Mouse (Mus musculus) E14TG2a.4 (cell line): ENCODE measurements around the gene Cntfr.

Experiments used
- H3K27me3 ChIP-seq: 2 replicates; pipeline ENCODE4 v1.6.1; 2014; ENCODE audit warnings: low read length, control low read depth; ENCODE audit not compliant: insufficient read depth
- H3K36me3 ChIP-seq: 2 replicates; pipeline ENCODE4 v1.6.1; 2014; ENCODE audit warnings: low read length, control low read depth; ENCODE audit not compliant: insufficient read depth
- H3K4me1 ChIP-seq: replicated peaks from 2 replicates; pipeline ENCODE4 v1.6.1; 2014; ENCODE audit warnings: low read depth, low read length, control low read depth
- H3K4me3 ChIP-seq: replicated peaks from 2 replicates; pipeline ENCODE4 v1.5.1; 2014; ENCODE audit warnings: mild to moderate bottlenecking, low read length
- H3K9me3 ChIP-seq: 2 replicates; pipeline ENCODE4 v1.6.1; 2014; ENCODE audit warnings: low read length, control low read depth
- CTCF ChIP-seq: conservative IDR thresholded peaks from 2 replicates; pipeline ENCODE4 v1.5.1; 2014; ENCODE audit warnings: low read length
- NANOG ChIP-seq: IDR thresholded peaks from 2 replicates; pipeline ENCODE4 v1.6.1; 2014; ENCODE audit warnings: borderline replicate concordance, low read length, mixed read lengths
- POU5F1 ChIP-seq: IDR thresholded peaks from 2 replicates; pipeline ENCODE4 v1.6.1; 2014; ENCODE audit warnings: low read length, borderline replicate concordance

The Cntfr gene

GRCm38 (mm10) chr4:41648157-41648556 is 48.7 kb downstream of the Cntfr start:
- H3K27me3 ChIP-seq: peaks cover 7% of the 10 kb centered on the region; the same call in 1 of the 2 replicates

GRCm38 (mm10) chr4:41645488-41645887 is 51.4 kb downstream of the Cntfr start:
- H3K36me3 ChIP-seq: no peaks in the 10 kb centered on the region
- H3K27me3 ChIP-seq: peaks cover 26% of the 10 kb centered on the region
- TF ChIP-seq CTCF: no peak
- TF ChIP-seq NANOG: no peak
- no peak for TF ChIP-seq POU5F1
- H3K4me1 ChIP-seq: peaks cover 13% of the 10 kb centered on the region
- no peak overlapping the region for H3K4me3 ChIP-seq
- no peaks in the 10 kb centered on the region; the same call in 1 of the 2 replicates for H3K9me3 ChIP-seq

More at GRCm38 (mm10) chr4:41648157-41648556, 48.7 kb downstream of the Cntfr start:
- Histone ChIP-seq H3K36me3 (no peaks in the 10 kb centered on the region), H3K4me3 (no peak overlapping the region), H3K9me3 (no peaks in the 10 kb centered on the region; the same call in 1 of the 2 replicates), H3K4me1 (peaks cover 19% of the 10 kb centered on the region)
- TF ChIP-seq NANOG: no peak
- TF ChIP-seq CTCF: no peak
- no peak for TF ChIP-seq POU5F1

- H3K9me3 ChIP-seq: peaks cover 16% of the 10 kb centered on the region
- no peaks in the 10 kb centered on the region for H3K36me3 ChIP-seq
- TF ChIP-seq POU5F1: no peak
- TF ChIP-seq NANOG: no peak
- no peak for TF ChIP-seq CTCF
- H3K27me3 ChIP-seq: peaks cover 59% of the 10 kb centered on the region
- no peak overlapping the region for H3K4me3 ChIP-seq
- H3K4me1 ChIP-seq: peaks cover 11% of the 10 kb centered on the region
Observed at GRCm38 (mm10) chr4:41641199-41641822, 55.6 kb downstream of the Cntfr start.

- Histone ChIP-seq H3K36me3 (no peaks in the 10 kb centered on the region), H3K4me3 (peak within 1 kb of the TSS; percentile 81), H3K27me3 (peaks cover 72% of the 10 kb centered on the region), H3K4me1 (peaks cover 11% of the 10 kb centered on the region), H3K9me3 (peaks cover 16% of the 10 kb centered on the region)
- TF ChIP-seq POU5F1: no peak
- TF ChIP-seq NANOG: no peak
- no peak for TF ChIP-seq CTCF
Observed at GRCm38 (mm10) chr4:41639913-41640507, 56.9 kb downstream of the Cntfr start, which contains the start of gene Enho. Enho (minus strand) TSS chr4:41640324.

GRCm38 (mm10) chr4:41639214-41639841 is 57.6 kb downstream of the Cntfr start:
- Histone ChIP-seq H3K27me3 (peaks cover 77% of the 10 kb centered on the region), H3K9me3 (peaks cover 16% of the 10 kb centered on the region), H3K36me3 (no peaks in the 10 kb centered on the region), H3K4me1 (peaks cover 11% of the 10 kb centered on the region), H3K4me3 (peak overlapping the region; percentile 81)
- TF ChIP-seq CTCF: no peak
- no peak for TF ChIP-seq POU5F1
- TF ChIP-seq NANOG: no peak

- TF ChIP-seq CTCF (no peak), NANOG (no peak)
- no peaks in the 10 kb centered on the region for H3K36me3 ChIP-seq
- peaks cover 82% of the 10 kb centered on the region for H3K27me3 ChIP-seq
- H3K4me1 ChIP-seq: peaks cover 11% of the 10 kb centered on the region
- H3K4me3 ChIP-seq: peak overlapping the region; percentile 81; the same call in 1 of the 2 replicates
- peaks cover 16% of the 10 kb centered on the region for H3K9me3 ChIP-seq
Observed at GRCm38 (mm10) chr4:41638828-41639213, 58.1 kb downstream of the Cntfr start.

- no peak for TF ChIP-seq POU5F1
- TF ChIP-seq CTCF: no peak
- no peak for TF ChIP-seq NANOG
Observed at GRCm38 (mm10) chr4:41638186-41638731, 58.6 kb downstream of the Cntfr start.

GRCm38 (mm10) chr4:41636882-41637635 is 59.8 kb downstream of the Cntfr start:
- peaks cover 16% of the 10 kb centered on the region for H3K9me3 ChIP-seq
- H3K4me1 ChIP-seq: peaks cover 16% of the 10 kb centered on the region
- peaks cover 85% of the 10 kb centered on the region for H3K27me3 ChIP-seq
- TF ChIP-seq POU5F1 (no peak), CTCF (no peak), NANOG (no peak)
- H3K4me3 ChIP-seq: no peak overlapping the region
- H3K36me3 ChIP-seq: no peaks in the 10 kb centered on the region

More at GRCm38 (mm10) chr4:41638186-41638731, 58.6 kb downstream of the Cntfr start:
- peaks cover 82% of the 10 kb centered on the region for H3K27me3 ChIP-seq
- H3K4me1 ChIP-seq: peaks cover 11% of the 10 kb centered on the region
- H3K9me3 ChIP-seq: peaks cover 16% of the 10 kb centered on the region
- H3K36me3 ChIP-seq: no peaks in the 10 kb centered on the region
- no peak overlapping the region for H3K4me3 ChIP-seq
